Mouse (Mus musculus) limb, embryonic 15.5 days (tissue): ENCODE measurements around the gene Runx1. TPM values are rescaled to one million over a fixed set of nuclear protein-coding genes. Genes with fewer than 3 reads are reported as not detected.

ENCODE experiments used
- ATAC-seq: fragments of 200-750 bp; cut with Nextera tagmentation; 2 replicates; pipeline ENCODE4 v1.8.0; 2017; ENCODE audit warnings: low read depth, moderate TSS enrichment; ENCODE audit not compliant: insufficient number of reproducible peaks, low FRiP score, low TSS enrichment
- H3K27ac ChIP-seq: fragments of 300-500 bp; sonication (generic); 2 replicates; pipeline ENCODE4 v1.5.1; 2015; ENCODE audit warnings: moderate library complexity, mild to moderate bottlenecking, inconsistent platforms
- H3K27me3 ChIP-seq: fragments of 300-500 bp; sonication (generic); 2 replicates; pipeline ENCODE4 v1.6.1; 2015; ENCODE audit warnings: inconsistent platforms
- H3K36me3 ChIP-seq: fragments of 300-500 bp; sonication (generic); 2 replicates; pipeline ENCODE4 v1.6.1; 2015; ENCODE audit warnings: inconsistent platforms
- H3K4me1 ChIP-seq: fragments of 300-500 bp; sonication (generic); 2 replicates; pipeline ENCODE4 v1.6.1; 2015; ENCODE audit warnings: inconsistent platforms
- H3K4me2 ChIP-seq: fragments of 300-500 bp; sonication (generic); 2 replicates; pipeline ENCODE4 v1.6.1; 2015; ENCODE audit warnings: mild to moderate bottlenecking, inconsistent platforms
- H3K4me3 ChIP-seq: fragments of 300-500 bp; sonication (generic); 2 replicates; pipeline ENCODE4 v1.5.1; 2015; ENCODE audit warnings: mild to moderate bottlenecking, inconsistent platforms
- H3K9ac ChIP-seq: fragments of 300-500 bp; sonication (generic); 2 replicates; pipeline ENCODE4 v1.6.1; 2015; ENCODE audit warnings: inconsistent platforms
- H3K9me3 ChIP-seq: fragments of 300-500 bp; sonication (generic); 2 replicates; pipeline ENCODE4 v1.6.1; 2016; ENCODE audit warnings: inconsistent platforms
- WGBS: fragments of 180-500 bp; shearing (Covaris S2); methylation state at CpG from one replicate; pipeline ENCODE4 v1.1.7; 2015; 5-methylcytosine and 5-hydroxymethylcytosine counted together
- polyA plus RNA-seq: library from polyadenylated mRNA; unstranded; fragments of >200 nt; fragmentation: Nextera tagmentation; extraction: Ambion mirVana; gene quantifications from 2 replicates; pipeline ENCODE4 v1.2.1, GENCODE M21; 2015

The Runx1 gene
- polyA plus RNA-seq, 1 experiment from 2014 or later: 5.9 TPM

GRCm38 (mm10) chr16:92555051-92555450, 270.9 kb downstream of the Runx1 start:
- peaks cover 6% of the 10 kb centered on the region; the same call in 1 of the 2 replicates for H3K4me1 ChIP-seq

DNA sequence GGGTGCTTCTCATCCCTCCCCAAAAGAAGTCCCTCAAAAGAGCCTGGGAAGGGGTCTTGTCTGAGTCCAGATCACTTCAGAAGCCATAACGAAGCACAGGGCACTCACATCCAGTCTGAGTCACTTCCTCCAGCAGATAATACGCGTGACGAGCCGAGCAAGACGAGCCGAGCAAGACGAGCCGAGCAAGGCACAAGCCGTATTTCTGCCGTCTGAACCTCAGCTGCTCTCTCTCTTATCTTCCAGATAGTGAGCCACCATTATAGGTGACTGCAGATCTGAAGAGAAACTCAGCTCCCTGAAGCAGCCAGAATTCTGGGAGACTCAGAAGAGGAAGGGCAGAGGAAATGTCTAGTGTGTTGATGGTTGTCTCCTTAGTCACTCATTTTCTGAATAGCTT, 273.1 kb downstream of the Runx1 start:
- Histone ChIP-seq H3K36me3 (no peaks in the 10 kb centered on the region), H3K4me3 (no peak overlapping the region), H3K27ac (no peak overlapping the region), H3K4me1 (peaks cover 6% of the 10 kb centered on the region; the same call in 1 of the 2 replicates), H3K27me3 (peaks cover 6% of the 10 kb centered on the region; the same call in 1 of the 2 replicates), H3K9ac (no peak overlapping the region), H3K9me3 (no peaks in the 10 kb centered on the region), H3K4me2 (no peak overlapping the region)
- WGBS: 42% methylated on average over 11 of the region's 11 CpGs
- ATAC-seq: no peak

More at GRCm38 (mm10) chr16:92555051-92555450, 270.9 kb downstream of the Runx1 start:
- H3K27me3 ChIP-seq: peaks cover 6% of the 10 kb centered on the region; the same call in 1 of the 2 replicates
- no peak overlapping the region for H3K4me3 ChIP-seq
- H3K9ac ChIP-seq: no peak overlapping the region
- no peaks in the 10 kb centered on the region for H3K36me3 ChIP-seq
- no peaks in the 10 kb centered on the region for H3K9me3 ChIP-seq
- no peak overlapping the region for H3K4me2 ChIP-seq
- ATAC-seq: no peak
- WGBS: 89% methylated on average over 1 of the region's 1 CpGs
- no peak overlapping the region for H3K27ac ChIP-seq

DNA sequence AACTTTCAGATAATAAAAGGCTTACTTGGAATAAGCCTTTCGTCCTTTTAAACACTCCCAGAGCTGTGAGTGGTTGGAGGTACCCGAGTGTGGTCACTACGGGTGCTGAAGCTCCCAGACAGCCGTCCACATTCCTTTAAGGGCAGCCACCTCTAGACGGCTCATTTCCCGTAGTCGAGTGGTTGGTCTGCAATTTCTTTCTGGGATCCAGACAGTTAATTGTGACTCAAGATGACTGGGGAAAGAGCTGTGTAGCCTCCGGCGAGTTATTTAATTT, 273.9 kb downstream of the Runx1 start:
- H3K27me3 ChIP-seq: peaks cover 6% of the 10 kb centered on the region; the same call in 1 of the 2 replicates
- no peaks in the 10 kb centered on the region for H3K36me3 ChIP-seq
- no peak overlapping the region for H3K4me2 ChIP-seq
- H3K9me3 ChIP-seq: no peaks in the 10 kb centered on the region
- no peak overlapping the region for H3K4me3 ChIP-seq
- H3K27ac ChIP-seq: no peak overlapping the region
- WGBS: 38% methylated on average over 9 of the region's 9 CpGs
- no peak for ATAC-seq
- H3K9ac ChIP-seq: no peak overlapping the region
- peaks cover 6% of the 10 kb centered on the region; the same call in 1 of the 2 replicates for H3K4me1 ChIP-seq
